Mouse (Mus musculus) C2C12 (cell line): ENCODE measurements around the gene Txk. TPM values are rescaled to one million over a fixed set of nuclear protein-coding genes. Genes with fewer than 3 reads are reported as not detected.

ENCODE experiments used
- H3K27me3 ChIP-seq: one replicate; pipeline ENCODE4 v1.6.1; 2011; ENCODE audit not compliant: control insufficient read depth, insufficient read depth, insufficient read length
- H3K36me3 ChIP-seq: one replicate; pipeline ENCODE4 v1.6.1; 2011; ENCODE audit not compliant: control insufficient read depth, insufficient read depth
- H3K4me3 ChIP-seq: one replicate; pipeline ENCODE4 v1.5.1; 2011; ENCODE audit warnings: mild to moderate bottlenecking, control low read depth; ENCODE audit not compliant: poor library complexity, insufficient read depth, severe bottlenecking
- H3K79me2 ChIP-seq: one replicate; pipeline ENCODE4 v1.6.1; 2011; ENCODE audit not compliant: control insufficient read depth, insufficient read depth
- H3K79me3 ChIP-seq: one replicate; pipeline ENCODE4 v1.6.1; 2011; ENCODE audit warnings: low read depth, control low read depth
- H3ac ChIP-seq: one replicate; pipeline ENCODE3; 2011; ENCODE audit warnings: low read depth; ENCODE audit not compliant: control insufficient read depth, insufficient read length
- CEBPB ChIP-seq: IDR thresholded peaks from one replicate; pipeline ENCODE4 v1.6.1; 2011; ENCODE audit warnings: low read depth, mild to moderate bottlenecking, control low read depth, moderate library complexity
- CTCF ChIP-seq: IDR thresholded peaks from one replicate; pipeline ENCODE4 v1.5.1; 2011; ENCODE audit not compliant: control insufficient read depth, insufficient read depth, insufficient read length
- FOSL1 ChIP-seq: IDR thresholded peaks from one replicate; pipeline ENCODE4 v1.8.0; 2011; ENCODE audit warnings: mild to moderate bottlenecking, low read length; ENCODE audit not compliant: poor library complexity, insufficient read depth, severe bottlenecking
- MAX ChIP-seq: IDR thresholded peaks from one replicate; pipeline ENCODE4 v1.6.1; 2011; ENCODE audit warnings: mild to moderate bottlenecking, control low read depth
- MYOD1 ChIP-seq: IDR thresholded peaks from one replicate; pipeline ENCODE4 v1.6.1; 2011; ENCODE audit warnings: low read depth; ENCODE audit not compliant: control insufficient read depth, insufficient read length
- MYOG ChIP-seq: IDR thresholded peaks from one replicate; pipeline ENCODE4 v1.6.1; 2011; ENCODE audit not compliant: control insufficient read depth, insufficient read length; ENCODE audit errors: extremely low read depth
- USF1 ChIP-seq: IDR thresholded peaks from one replicate; pipeline ENCODE4 v1.6.1; 2011; ENCODE audit warnings: low read depth, mild to moderate bottlenecking, control low read depth, moderate library complexity
- polyA plus RNA-seq: library from polyadenylated mRNA; unstranded; fragments of >200 nt; fragmentation: generic; extraction: Trizol; gene quantifications from one replicate; pipeline ENCODE4 v1.2.1, GENCODE M21; 2012; ENCODE audit warnings: missing spikeins

Gene Txk
- polyA plus RNA-seq, 1 experiment, result 0.04 TPM

DNA sequence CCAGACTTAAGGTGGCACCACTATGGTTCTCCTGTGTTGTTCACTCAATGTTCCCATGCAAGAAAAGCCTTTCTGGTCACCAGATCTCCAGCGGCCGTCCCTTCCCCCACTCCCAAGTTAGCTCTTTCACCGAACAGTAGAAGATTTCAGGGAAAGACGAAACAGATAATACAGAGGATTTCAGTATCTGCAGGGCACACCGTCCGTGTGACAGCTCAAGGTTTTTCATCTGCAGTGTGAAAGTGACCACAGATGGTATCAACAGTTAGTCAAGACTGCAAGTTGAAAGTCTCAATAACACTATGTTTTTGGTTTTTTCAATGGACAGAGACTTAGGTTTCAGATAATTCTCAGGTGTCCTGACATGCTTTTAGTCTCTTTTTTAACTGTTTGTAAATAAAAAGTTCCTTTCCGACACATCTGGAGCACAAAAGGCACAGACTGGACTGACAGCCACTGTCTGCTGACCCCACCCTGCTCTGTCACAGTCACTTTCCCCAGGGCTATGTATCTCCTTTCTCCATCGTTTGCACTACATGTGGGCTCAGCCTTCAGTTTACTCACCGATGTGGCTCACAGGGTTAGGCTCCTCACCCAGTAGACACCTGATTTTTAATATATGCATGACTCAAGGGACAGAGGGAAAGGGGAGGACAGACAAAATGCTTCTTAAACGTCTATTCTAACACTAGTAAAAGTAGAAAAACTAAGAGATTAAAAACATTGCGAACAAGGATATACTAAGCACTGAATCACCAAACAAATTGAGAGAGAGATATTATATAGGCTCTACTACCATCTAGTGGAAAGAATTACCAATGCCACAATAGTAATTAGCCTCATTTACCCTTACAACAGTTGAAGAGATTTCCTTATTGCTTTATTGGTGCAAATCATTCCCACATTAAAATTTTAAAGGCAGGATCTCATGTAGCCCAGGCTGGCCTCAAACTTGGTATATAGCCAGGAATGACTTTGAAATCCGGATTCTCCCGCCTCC, 6.6 kb upstream of the Txk start:
- Histone ChIP-seq H3K4me3 (no peak overlapping the region), H3K79me2 (no peaks in the 10 kb centered on the region), H3K36me3 (no peaks in the 10 kb centered on the region), H3ac (no peak overlapping the region), H3K79me3 (no peaks in the 10 kb centered on the region), H3K27me3 (no peaks in the 10 kb centered on the region)
- TF ChIP-seq FOSL1 (no peak), MAX (no peak), MYOD1 (no peak), USF1 (no peak), CEBPB (no peak)

DNA sequence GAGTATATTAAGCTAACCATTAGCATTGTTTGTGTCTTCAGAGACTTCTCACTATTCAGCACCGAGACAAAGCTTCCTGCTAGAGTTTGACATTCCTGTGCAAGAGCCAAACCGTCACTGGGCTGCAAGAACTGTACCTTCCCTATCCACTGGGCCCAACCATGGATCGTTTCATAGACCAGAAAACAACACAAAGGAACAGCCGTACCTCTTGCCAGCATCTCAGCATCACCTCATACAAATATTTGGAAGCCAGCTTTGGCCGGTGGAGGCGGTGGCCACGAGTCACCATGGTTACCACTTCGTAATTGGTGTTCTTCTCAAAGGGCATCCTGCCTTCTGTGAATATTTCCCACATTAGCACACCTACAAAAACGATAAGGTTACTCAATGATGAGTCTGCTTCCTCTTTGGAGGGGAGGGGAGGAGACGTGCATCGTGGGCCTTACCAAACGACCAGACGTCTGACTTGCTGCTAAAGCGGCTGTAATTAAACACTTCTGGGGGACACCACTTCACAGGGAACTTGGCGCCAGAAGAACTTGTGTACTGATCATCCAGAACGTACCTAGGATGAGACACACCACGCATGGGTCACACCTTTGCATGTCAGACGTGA, 4.7 kb upstream of the Txk start:
- TF ChIP-seq CEBPB (no peak), MYOD1 (no peak), MYOG (no peak), CTCF (no peak), FOSL1 (no peak), MAX (no peak), USF1 (no peak)
- Histone ChIP-seq H3ac (no peak overlapping the region), H3K4me3 (no peak overlapping the region), H3K36me3 (no peaks in the 10 kb centered on the region), H3K27me3 (no peaks in the 10 kb centered on the region), H3K79me3 (no peaks in the 10 kb centered on the region), H3K79me2 (no peaks in the 10 kb centered on the region)

DNA sequence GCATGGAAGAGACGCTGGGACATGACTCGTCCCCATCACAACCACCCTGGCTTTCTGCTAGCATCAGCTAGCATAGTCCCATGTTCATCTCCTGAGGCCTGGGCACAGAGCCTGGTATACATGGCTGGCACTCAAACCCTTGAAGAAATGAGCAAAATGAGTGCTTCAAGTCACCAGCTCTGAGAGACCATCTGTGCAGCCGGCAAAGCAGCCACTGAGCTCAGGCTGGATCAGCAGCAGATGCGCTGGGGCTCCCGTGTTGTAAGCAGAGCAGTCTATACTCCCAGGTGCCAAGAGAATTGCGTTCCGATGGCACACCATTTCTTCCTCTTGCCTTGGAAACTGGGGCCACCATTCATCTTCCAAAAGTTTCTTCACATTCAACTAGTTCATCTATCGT, 3.4 kb upstream of the Txk start:
- Histone ChIP-seq H3K27me3 (no peaks in the 10 kb centered on the region), H3K4me3 (no peak overlapping the region), H3ac (no peak overlapping the region), H3K36me3 (no peaks in the 10 kb centered on the region), H3K79me3 (no peaks in the 10 kb centered on the region), H3K79me2 (no peaks in the 10 kb centered on the region)
- no peak for TF ChIP-seq CTCF
- no peak for TF ChIP-seq FOSL1
- no peak for TF ChIP-seq CEBPB
- no peak for TF ChIP-seq USF1

DNA sequence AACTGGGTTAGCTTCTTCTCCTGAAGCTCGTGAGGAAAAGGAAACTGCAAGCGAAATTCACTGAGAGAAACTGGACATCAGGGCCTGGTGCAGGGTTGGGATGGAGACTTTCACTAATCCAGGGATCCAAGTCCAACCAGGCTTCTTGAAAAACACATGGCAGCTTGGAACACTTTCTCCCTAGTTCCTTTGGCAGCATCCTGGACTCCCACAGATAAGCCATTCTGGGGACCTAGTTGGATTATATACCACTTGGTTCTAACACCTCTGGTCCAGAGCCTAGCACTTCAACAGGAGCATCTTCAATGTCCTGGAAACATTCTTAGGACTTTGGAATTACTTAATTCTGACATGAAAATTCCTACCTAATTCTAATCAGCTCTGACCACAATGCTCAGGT, 2.5 kb upstream of the Txk start:
- H3ac ChIP-seq, result no peak overlapping the region
- H3K36me3 ChIP-seq, result no peaks in the 10 kb centered on the region
- no peaks in the 10 kb centered on the region for H3K79me3 ChIP-seq
- TF ChIP-seq MYOG (no peak), FOSL1 (no peak), CEBPB (no peak), MYOD1 (no peak)
- no peak overlapping the region for H3K4me3 ChIP-seq
- H3K79me2 ChIP-seq, result no peaks in the 10 kb centered on the region
- H3K27me3 ChIP-seq, result no peaks in the 10 kb centered on the region

DNA sequence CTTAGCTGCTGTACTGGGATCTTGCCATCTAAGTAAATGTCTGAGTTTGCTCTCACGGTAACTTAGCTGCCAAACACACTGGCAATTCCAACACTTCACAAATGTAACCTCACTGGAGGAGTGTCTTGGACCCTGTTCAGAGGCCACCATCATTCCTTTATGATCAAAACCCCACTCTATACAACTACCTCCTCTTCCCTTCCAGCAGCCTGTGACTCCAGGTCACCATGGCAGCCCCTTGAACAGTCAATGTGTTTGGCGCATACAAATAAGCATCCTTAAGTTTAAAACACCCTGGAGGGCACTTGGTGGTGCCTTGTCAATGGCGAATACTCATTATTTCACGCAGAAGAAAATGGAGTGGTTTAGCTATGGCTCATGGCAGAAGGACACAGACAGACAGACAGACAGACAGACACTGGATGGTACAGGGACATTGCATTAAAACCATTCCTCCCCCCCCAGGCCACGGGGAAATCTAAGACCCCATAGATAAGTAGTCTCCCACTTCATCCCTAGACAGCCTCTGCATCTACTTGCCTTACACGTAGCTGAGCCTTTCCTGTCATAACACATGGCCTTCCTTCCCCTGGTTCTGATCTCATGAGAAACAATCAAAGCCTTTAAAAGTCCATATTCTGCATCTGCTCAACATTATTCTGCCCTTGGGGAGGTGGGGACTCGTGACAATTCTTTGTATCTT, 1.4 kb downstream of the Txk start:
- TF ChIP-seq CEBPB (no peak), MYOD1 (no peak), USF1 (no peak), MYOG (no peak), MAX (no peak), FOSL1 (no peak), CTCF (no peak)
- H3K79me3 ChIP-seq, result no peaks in the 10 kb centered on the region
- no peak overlapping the region for H3ac ChIP-seq
- H3K79me2 ChIP-seq, result no peaks in the 10 kb centered on the region
- H3K27me3 ChIP-seq, result no peaks in the 10 kb centered on the region
- no peaks in the 10 kb centered on the region for H3K36me3 ChIP-seq
- no peak overlapping the region for H3K4me3 ChIP-seq
